Mouse (Mus musculus) lung, postnatal 25 days (tissue): ENCODE measurements around the gene Cxcr2.
A peak's percentile ranks its signal among the peaks of the same experiment; 100 is the strongest.
"Not testable (repeated sequence)": the region's sequence is repeated elsewhere in the genome, so short reads cannot be mapped to it uniquely, and the experiment has no call there.

Source experiments
- DNase-seq: peaks from one replicate; pipeline ENCODE4 v3.0.0; 2022; ENCODE audit warnings: low spot score

Gene Cxcr2

DNA sequence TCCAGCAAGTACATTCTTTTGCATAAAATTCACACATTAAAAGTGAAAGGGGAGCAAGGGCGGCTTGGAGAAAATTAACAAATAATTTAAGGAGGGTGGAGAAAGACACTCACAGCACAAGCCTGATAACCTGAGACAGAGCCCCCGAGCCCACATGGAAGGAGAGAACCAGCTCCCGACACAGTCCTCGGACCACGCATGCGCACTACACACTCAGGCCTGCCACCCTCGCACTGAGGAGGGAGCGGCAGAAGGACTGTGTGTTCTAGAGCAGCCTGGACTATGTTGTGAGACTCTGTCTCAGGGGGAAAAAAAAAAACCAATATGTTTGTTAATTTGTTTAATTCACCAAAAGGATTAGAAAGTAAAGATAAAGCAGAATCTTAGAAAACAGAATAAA is 12.0 kb upstream of the Cxcr2 start:
- no peak for DNase-seq

- DNase-seq: no peak
These were observed 4.5 kb upstream of the Cxcr2 start for GRCm38 (mm10) chr1:74149106-74149885.

GRCm38 (mm10) chr1:74150101-74150500 is 3.7 kb upstream of the Cxcr2 start:
- DNase-seq: no peak

DNA sequence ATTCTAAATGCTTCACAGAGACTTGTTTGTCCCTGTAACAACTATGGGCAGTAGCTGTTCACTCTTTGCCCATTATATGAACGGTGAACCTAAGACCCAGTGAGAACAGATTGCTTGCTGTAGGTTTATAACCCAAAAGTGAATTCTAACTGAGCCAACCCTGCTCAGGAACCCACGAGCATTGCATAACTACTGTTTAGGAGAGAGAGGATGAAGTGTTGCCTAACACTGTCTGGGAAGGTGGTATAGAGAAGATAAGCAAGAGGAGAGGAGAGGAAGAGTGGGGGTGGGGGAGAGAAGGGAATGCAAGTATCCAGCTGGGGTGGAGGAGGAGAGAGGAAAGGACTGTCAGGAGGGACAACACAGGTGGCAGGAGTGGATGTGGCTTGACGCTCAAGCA is 2.7 kb upstream of the Cxcr2 start:
- DNase-seq: no peak

- no peak for DNase-seq
These were observed 1.7 kb downstream of the Cxcr2 start for GRCm38 (mm10) chr1:74155435-74156012.

DNA sequence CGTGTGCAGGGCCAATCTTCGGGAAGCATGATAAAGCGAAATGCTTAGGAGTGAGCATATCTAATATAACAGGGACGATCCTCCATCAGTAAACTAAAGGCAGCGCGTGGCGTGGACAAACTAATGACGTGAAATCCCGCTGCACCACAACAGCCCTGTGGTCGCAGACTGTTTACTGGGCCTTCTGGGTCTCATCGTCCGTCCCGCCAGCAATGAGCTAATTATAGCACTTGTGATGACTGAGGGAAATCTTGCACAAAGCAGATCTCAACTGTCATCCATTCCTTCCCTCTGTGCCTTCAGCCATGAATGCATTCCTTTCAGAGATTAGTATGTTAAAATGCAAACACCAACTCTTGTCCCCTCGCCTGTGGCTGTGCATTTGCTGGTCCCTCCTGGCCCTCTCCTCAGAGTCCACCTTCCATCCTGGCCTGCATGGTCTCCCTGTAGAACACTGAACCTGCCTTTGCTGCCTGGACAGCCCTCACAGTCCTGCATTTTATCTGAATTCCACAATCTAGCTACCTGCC is 2.7 kb downstream of the Cxcr2 start:
- DNase-seq: no peak

DNA sequence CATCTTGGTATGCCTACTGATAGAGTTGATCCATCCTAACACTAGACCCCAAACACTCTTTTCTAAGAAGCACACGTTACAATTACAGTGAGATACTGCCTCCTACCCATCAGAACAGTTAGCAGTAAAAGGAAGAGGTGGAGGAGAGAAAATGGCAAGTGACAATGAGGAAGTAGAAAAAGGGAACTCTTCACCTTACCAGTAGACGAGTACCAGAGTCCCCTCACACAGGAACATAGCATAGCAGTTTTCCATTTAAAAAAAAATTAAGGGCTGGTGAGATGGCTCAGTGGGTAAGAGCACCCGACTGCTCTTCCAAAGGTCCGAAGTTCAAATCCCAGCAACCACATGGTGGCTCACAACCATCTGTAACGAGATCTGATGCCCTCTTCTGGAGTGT is 5.8 kb downstream of the Cxcr2 start:
- not testable (repeated sequence) for DNase-seq

DNA sequence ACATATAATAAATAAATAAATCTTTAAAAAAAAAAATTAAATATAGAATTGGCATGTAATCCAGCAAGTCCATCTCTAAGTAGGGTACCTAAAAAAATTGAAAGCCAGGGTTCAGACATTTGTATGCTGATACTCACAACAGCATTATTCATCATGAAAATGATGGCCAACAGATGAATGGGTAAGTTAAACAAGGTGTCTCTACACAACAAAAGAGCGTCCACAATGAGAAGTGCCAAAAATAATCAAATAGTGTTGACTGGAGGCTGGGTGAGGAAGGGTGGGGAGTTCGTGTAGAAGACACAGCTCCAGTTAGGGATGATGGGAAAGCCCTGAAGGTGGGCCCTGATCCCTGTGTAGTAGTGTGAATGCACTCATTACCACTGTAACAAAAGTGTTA is 6.2 kb downstream of the Cxcr2 start:
- no peak for DNase-seq

GRCm38 (mm10) chr1:74167136-74167535 is 13.3 kb downstream of the Cxcr2 start:
- DNase-seq: no peak

GRCm38 (mm10) chr1:74169721-74170120 is 15.9 kb downstream of the Cxcr2 start:
- no peak for DNase-seq

- DNase-seq: no peak
These were observed 18.9 kb downstream of the Cxcr2 start for GRCm38 (mm10) chr1:74172722-74173121.

- no peak for DNase-seq
These were observed 21.9 kb downstream of the Cxcr2 start for GRCm38 (mm10) chr1:74175731-74176130.

GRCm38 (mm10) chr1:74178618-74179017 is 24.8 kb downstream of the Cxcr2 start:
- DNase-seq: peak; percentile 29

- peak; percentile 18 for DNase-seq
These were observed 26.0 kb downstream of the Cxcr2 start for GRCm38 (mm10) chr1:74179624-74180408.

DNA sequence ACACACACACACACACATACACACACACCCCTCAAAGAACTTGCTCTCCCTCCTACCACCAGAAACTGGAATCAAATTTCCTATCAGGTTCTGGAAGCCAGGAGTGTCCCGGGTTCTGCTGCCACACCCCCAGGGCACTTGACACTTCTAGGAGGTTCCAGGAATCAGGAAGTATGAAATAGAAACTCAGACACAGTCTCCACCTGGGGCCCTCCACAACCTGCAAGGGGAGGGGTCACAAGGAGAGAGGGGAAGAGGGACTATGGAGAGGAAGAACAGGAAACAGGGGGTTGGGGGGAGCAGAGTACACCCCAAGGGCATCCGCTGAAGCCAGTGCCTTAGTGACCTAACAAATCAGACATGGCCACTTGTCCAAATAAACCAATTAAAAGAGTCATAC is 27.7 kb downstream of the Cxcr2 start:
- no peak for DNase-seq

DNA sequence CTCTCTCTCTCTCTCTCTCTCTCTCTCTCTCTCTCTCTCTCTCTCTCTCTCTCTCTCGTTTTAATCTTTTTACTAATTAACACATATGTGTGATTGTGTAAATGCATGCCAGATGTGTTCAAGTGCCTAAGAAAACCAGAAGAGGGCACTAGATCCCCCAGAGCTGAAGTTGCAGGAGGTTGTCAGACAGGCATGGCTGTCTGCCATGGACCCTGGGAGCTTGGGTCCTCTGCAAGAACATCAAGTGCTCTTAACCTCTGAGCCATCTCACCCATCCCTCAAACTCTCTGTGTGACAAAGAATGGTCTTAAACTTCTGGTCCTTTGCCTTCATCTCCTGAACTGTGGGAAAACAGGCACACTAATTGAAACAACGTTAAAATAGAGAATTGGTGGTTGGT is 29.2 kb downstream of the Cxcr2 start:
- DNase-seq: no peak

DNA sequence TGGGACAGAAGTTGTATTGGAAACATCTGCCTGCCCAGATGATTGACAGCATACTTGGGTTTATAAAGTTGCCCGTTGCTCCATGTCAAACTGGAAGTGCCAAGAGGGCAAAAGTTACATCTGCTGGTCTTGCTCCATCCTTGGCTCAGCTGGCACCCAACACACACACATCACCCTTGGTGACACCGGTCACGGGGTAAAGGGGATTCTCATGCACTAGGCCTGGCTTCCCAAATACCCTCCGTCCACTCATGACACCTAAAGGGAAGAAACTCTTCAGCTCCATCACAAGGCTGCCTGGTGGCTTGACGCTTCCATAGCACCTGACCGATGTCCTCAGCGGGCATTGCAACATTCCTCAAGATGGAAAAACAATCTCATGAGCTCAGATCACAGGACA is 36.7 kb downstream of the Cxcr2 start:
- peak; percentile 18 for DNase-seq

GRCm38 (mm10) chr1:74192711-74193110 is 38.9 kb downstream of the Cxcr2 start:
- no peak for DNase-seq

DNA sequence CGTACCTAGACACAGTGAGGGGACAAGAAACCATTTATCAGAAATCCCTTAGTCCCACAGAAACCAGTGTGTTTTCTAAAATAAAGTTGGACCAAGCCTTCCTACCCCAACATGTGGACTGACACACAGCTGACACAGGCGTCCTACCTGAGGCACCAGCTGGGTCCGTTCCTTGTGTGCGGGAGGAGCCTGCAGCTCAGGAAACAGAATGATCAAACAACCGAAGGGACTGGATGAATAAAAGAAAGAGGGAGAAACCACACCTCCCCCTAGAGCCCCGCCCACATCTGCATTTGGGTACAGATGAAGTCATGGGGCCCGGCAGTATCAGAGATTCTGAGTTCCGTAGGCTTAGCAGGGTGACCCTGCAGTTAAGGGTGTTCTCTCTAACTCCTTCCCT is 40.7 kb downstream of the Cxcr2 start, which contains the start of gene Cxcr1:
TSS of gene Cxcr1 (minus strand) at position 187 of the 400 bp plus-strand sequence.
- no peak for DNase-seq

DNA sequence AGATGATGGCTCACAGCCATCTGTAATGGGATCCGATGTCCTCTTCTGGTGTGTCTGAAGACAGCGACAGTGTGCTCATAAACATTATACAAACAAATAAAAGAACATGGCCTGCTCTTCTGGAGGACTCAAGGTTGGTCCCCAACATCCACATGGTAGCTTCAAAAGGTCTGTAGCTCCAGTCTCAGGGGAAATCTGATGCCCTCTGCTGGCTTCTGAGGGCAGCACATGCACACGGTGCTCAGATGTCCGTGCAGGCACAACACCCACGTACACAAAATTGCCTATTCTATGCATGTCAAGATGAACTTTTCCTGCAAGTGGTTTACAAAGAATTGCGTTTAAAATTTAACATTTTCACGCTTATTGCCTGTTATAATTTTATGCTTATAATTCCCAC is 42.2 kb downstream of the Cxcr2 start:
- DNase-seq: peak; percentile 22

DNA sequence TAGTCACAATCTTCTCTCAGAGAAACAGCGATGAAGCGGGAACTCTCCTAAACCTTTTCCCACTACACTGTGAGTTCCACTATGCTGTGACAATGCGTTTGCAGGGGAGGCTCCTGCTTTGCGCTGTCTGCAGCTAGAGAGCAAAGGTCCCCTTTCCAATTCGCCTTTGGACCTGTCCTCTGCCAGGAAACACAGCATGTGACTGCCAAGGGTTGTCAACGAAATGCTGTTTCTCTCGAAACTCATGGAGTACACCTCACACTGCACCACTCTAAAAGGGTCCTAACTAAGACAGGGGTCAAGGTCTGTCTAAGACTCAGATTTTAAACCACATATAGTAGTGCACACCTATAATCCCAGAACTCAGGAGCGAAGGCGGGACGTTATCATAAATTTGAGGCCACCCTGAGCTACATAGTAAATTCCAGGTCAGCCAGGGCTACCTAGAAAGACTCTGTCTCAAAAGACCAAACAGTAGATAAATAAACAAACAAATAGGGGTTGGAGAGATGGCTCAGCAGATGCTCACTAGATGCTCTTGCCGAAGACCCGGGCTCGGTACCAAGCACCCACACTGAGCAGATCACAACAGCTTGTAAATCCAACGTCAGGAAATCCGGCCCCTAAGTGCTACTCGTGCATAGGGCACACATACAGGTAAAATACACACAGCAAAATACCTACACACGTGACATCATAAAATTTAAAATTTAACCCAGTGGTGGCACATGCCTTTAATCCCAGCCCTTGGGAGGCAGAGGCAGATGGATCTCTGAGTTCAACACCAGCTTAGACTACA is 43.0 kb downstream of the Cxcr2 start:
- no peak for DNase-seq
